Mouse (Mus musculus) CH12.LX (cell line): Measurements from ENCODE around the gene Gpr84. TPM values are rescaled to one million over a fixed set of nuclear protein-coding genes. Genes with fewer than 3 reads are reported as not detected.

ENCODE experiments used
- DNase-seq: peaks from one replicate; pipeline ENCODE4 v3.0.0-alpha.2; 2013; ENCODE audit errors: extremely low read depth
- H3K27ac ChIP-seq: 2 replicates; pipeline ENCODE4 v1.5.1; 2012; ENCODE audit warnings: low read depth, mild to moderate bottlenecking, control low read depth, moderate library complexity; ENCODE audit not compliant: insufficient read depth
- H3K27me3 ChIP-seq: replicated peaks from 2 replicates; pipeline ENCODE3; 2012; ENCODE audit warnings: inconsistent platforms
- H3K36me3 ChIP-seq, 2 experiments: replicated peaks in 1 of 2; 2 replicates each; pipeline versions ENCODE3 to v1.6.1; 2012; ENCODE audit warnings: inconsistent platforms in 1 of 2, low read length in 1 of 2, mild to moderate bottlenecking in 1 of 2, mixed read lengths in 1 of 2, moderate library complexity in 1 of 2; ENCODE audit not compliant: control insufficient read depth in 1 of 2, insufficient read depth in 1 of 2
- H3K4me1 ChIP-seq, 2 experiments: 2 replicates each; pipeline ENCODE4 v1.6.1; 2012; ENCODE audit warnings: inconsistent platforms in 1 of 2, moderate library complexity in 1 of 2; ENCODE audit not compliant: insufficient read depth in 2 of 2, control insufficient read depth in 1 of 2
- H3K4me2 ChIP-seq: 2 replicates; pipeline ENCODE4 v1.6.1; 2012; ENCODE audit warnings: low read depth, mild to moderate bottlenecking, control low read depth; ENCODE audit not compliant: poor library complexity, insufficient read depth, severe bottlenecking
- H3K4me3 ChIP-seq, 3 experiments: fragments of 150-350 bp in 1 of 3; sonication (generic) in 1 of 3; replicated peaks in 1 of 3; 2 replicates each; pipeline versions ENCODE3 to v1.5.1; 2011 to 2012; ENCODE audit warnings: low read depth in 2 of 3, low read length in 2 of 3, mild to moderate bottlenecking in 2 of 3, moderate library complexity in 2 of 3, control low read depth in 1 of 3, improper control_type of control experiment in 1 of 3, inconsistent platforms in 1 of 3, mixed read lengths in 1 of 3; ENCODE audit not compliant: poor library complexity in 1 of 3
- H3K79me2 ChIP-seq: replicated peaks from 2 replicates; pipeline ENCODE4 v1.6.1; 2012; ENCODE audit warnings: mild to moderate bottlenecking, moderate library complexity; ENCODE audit not compliant: control insufficient read depth, poor library complexity, insufficient read depth, severe bottlenecking; ENCODE audit errors: extremely low read depth
- H3K9ac ChIP-seq: 2 replicates; pipeline ENCODE4 v1.6.1; 2012; ENCODE audit warnings: low read depth, mild to moderate bottlenecking, control low read depth, moderate library complexity; ENCODE audit not compliant: insufficient read depth
- H3K9me3 ChIP-seq: replicated peaks from 2 replicates; pipeline ENCODE3; 2012; ENCODE audit warnings: low read length, inconsistent platforms, mixed read lengths
- BHLHE40 ChIP-seq: IDR thresholded peaks from 2 replicates; pipeline ENCODE4 v1.6.1; 2011; ENCODE audit warnings: mild to moderate bottlenecking, low read depth, low read length, improper control_type of control experiment
- CHD1 ChIP-seq: IDR thresholded peaks from 2 replicates; pipeline ENCODE4 v1.6.1; 2012; ENCODE audit warnings: low read depth, low read length, improper control_type of control experiment, inconsistent platforms
- CHD2 ChIP-seq: IDR thresholded peaks from 2 replicates; pipeline ENCODE4 v1.6.1; 2011; ENCODE audit warnings: low read length, improper control_type of control experiment
- CTCF ChIP-seq, 2 experiments: IDR thresholded peaks in 1 of 2; conservative IDR thresholded peaks in 1 of 2; 2 replicates each; pipeline ENCODE4 v1.5.1; 2011 to 2012; ENCODE audit warnings: low read depth in 2 of 2, low read length in 2 of 2, improper control_type of control experiment in 1 of 2, inconsistent platforms in 1 of 2, mild to moderate bottlenecking in 1 of 2, moderate library complexity in 1 of 2
- ELF1 ChIP-seq: IDR thresholded peaks from 2 replicates; pipeline ENCODE4 v1.6.1; 2014; ENCODE audit warnings: low read depth, mild to moderate bottlenecking, inconsistent platforms, low read length, improper control_type of control experiment
- EP300 ChIP-seq: IDR thresholded peaks from 2 replicates; pipeline ENCODE4 v1.6.1; 2011; ENCODE audit warnings: low read length, improper control_type of control experiment
- HCFC1 ChIP-seq: IDR thresholded peaks from 2 replicates; pipeline ENCODE4 v1.6.1; 2012; ENCODE audit warnings: low read depth, mild to moderate bottlenecking, inconsistent platforms, low read length, improper control_type of control experiment
- JUN ChIP-seq: IDR thresholded peaks from 2 replicates; pipeline ENCODE4 v1.6.1; 2011; ENCODE audit warnings: low read depth, mild to moderate bottlenecking, low read length, improper control_type of control experiment, moderate library complexity; ENCODE audit not compliant: insufficient read depth
- JUND ChIP-seq: conservative IDR thresholded peaks from 2 replicates; pipeline ENCODE4 v1.6.1; 2011; ENCODE audit warnings: low read depth, low read length, improper control_type of control experiment
- KAT2A ChIP-seq: IDR thresholded peaks from 2 replicates; pipeline ENCODE4 v1.6.1; 2012; ENCODE audit warnings: low read length, improper control_type of control experiment, inconsistent platforms; ENCODE audit not compliant: insufficient replicate concordance
- MAFK ChIP-seq: IDR thresholded peaks from 2 replicates; pipeline ENCODE4 v1.6.1; 2011; ENCODE audit warnings: low read length, improper control_type of control experiment; ENCODE audit not compliant: insufficient replicate concordance
- MYC ChIP-seq: IDR thresholded peaks from 2 replicates; pipeline ENCODE4 v1.6.1; 2011; ENCODE audit warnings: low read depth, mild to moderate bottlenecking, improper control_type of control experiment, low read length
- NELFE ChIP-seq: IDR thresholded peaks from 2 replicates; pipeline ENCODE4 v1.6.1; 2011; ENCODE audit warnings: low read depth, low read length, improper control_type of control experiment
- PAX5 ChIP-seq: IDR thresholded peaks from 2 replicates; pipeline ENCODE4 v1.6.1; 2012; ENCODE audit warnings: low read length, inconsistent platforms, mixed read lengths
- POLR2A ChIP-seq: IDR thresholded peaks from 2 replicates; pipeline ENCODE4 v1.6.1; 2011; ENCODE audit warnings: low read depth, mild to moderate bottlenecking, improper control_type of control experiment, low read length
- POLR2AphosphoS2 ChIP-seq: IDR thresholded peaks from 2 replicates; pipeline ENCODE4 v1.6.1; 2011; ENCODE audit warnings: low read depth, low read length, improper control_type of control experiment
- RCOR1 ChIP-seq: conservative IDR thresholded peaks from 2 replicates; pipeline ENCODE4 v1.6.1; 2012; ENCODE audit warnings: low read depth, mild to moderate bottlenecking, inconsistent platforms, low read length, improper control_type of control experiment
- SMC3 ChIP-seq: IDR thresholded peaks from 2 replicates; pipeline ENCODE4 v1.6.1; 2011; ENCODE audit warnings: low read depth, low read length, improper control_type of control experiment
- TBP ChIP-seq: conservative IDR thresholded peaks from 2 replicates; pipeline ENCODE4 v1.6.1; 2011; ENCODE audit warnings: low read depth, low read length, improper control_type of control experiment
- TCF12 ChIP-seq: IDR thresholded peaks from 2 replicates; pipeline ENCODE4 v1.6.1; 2014; ENCODE audit warnings: low read depth, mild to moderate bottlenecking, inconsistent platforms, low read length, improper control_type of control experiment
- UBTF ChIP-seq: IDR thresholded peaks from 2 replicates; pipeline ENCODE4 v1.6.1; 2012; ENCODE audit warnings: low read depth, mild to moderate bottlenecking, inconsistent platforms, low read length, improper control_type of control experiment, moderate library complexity
- USF1 ChIP-seq: IDR thresholded peaks from 2 replicates; pipeline ENCODE4 v1.6.1; 2014; ENCODE audit warnings: low read depth, mild to moderate bottlenecking, inconsistent platforms, low read length, improper control_type of control experiment
- ZKSCAN1 ChIP-seq: IDR thresholded peaks from 2 replicates; pipeline ENCODE4 v1.6.1; 2012; ENCODE audit warnings: low read depth, inconsistent platforms, low read length, improper control_type of control experiment, borderline replicate concordance
- ZMIZ1 ChIP-seq: IDR thresholded peaks from 2 replicates; pipeline ENCODE4 v1.6.1; 2012; ENCODE audit warnings: low read depth, mild to moderate bottlenecking, inconsistent platforms, low read length, improper control_type of control experiment
- ZNF384 ChIP-seq: IDR thresholded peaks from 2 replicates; pipeline ENCODE4 v1.6.1; 2012; ENCODE audit warnings: low read depth, low read length, improper control_type of control experiment, inconsistent platforms
- dilution Hi-C: fragments of 300-500 bp; cut with MboI; formaldehyde crosslinking; loops from 2 replicates; pipeline ENCODE4 v1.14.3; 2020; ENCODE audit warnings: low sequenced_read_pairs; ENCODE audit not compliant: extremely low pct_unique_long_range_greater_than_20kb, extremely low pct_ligation_motif_present
- in situ Hi-C: fragments of 300-500 bp; cut with MboI; formaldehyde crosslinking; loops from 3 replicates; pipeline ENCODE4 v1.14.3; 2019; ENCODE audit warnings: low sequenced_read_pairs, low pct_ligation_motif_present, low pct_unique_long_range_greater_than_20kb, mixed read lengths
- polyA plus RNA-seq: library from polyadenylated mRNA; unstranded; fragments of >175 nt; gene quantifications from 2 replicates; pipeline ENCODE4 v1.2.1, GENCODE M21; 2012; ENCODE audit warnings: low read depth; ENCODE audit not compliant: insufficient read length
- total RNA-seq, 2 experiments: library from RNA; depleted of rRNA; stranded (reverse); fragments of 300-350 nt in 1 of 2; fragments of >200 nt in 1 of 2; gene quantifications; 2 replicates each; pipeline ENCODE4 v1.2.3; 2012 to 2014

The Gpr84 gene
- total and polyA plus RNA-seq, 3 experiments, result 0.42 to 1.4 (median 0.66) TPM

DNA sequence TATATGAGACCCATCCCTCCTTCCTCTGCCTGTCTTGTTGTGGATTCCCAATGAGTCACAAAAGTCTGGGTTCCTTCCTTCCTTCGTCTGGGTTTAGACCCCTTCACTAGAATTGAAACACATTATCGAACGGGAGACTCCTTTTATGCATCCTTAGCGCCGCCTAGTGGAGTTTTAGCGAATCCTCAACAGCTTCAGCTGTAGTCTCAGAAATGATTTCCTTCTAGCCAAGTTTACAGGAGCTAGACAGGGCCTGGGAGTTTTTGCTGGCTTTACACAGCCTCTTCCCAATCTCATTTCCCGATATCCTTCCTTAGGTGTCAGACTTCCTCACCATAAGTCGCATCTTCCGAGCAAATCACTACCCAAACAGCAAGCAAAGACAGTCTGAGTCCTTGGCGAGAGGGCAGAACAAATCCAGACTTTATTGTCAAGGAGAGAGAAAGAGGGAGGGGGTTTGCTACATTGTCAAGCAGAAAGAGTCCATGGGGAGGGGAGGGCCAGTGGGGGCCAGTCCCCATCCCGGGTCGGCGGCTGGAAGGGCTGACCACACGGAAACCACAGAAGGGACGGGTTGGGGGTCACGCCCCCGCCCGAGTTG is 3.2 kb upstream of the Gpr84 start (continued):
- TF ChIP-seq EP300, result no peak
- TF ChIP-seq MYC, result no peak
- no peak for TF ChIP-seq HCFC1
- no peak for TF ChIP-seq JUND
- TF ChIP-seq POLR2AphosphoS2, result no peak
- no peak for TF ChIP-seq TBP
- no peak for TF ChIP-seq KAT2A
- TF ChIP-seq TCF12, result no peak
- peak; percentile 13; the same call in 1 of the 2 replicates for TF ChIP-seq ELF1
- TF ChIP-seq, all 38 proteins: peak for 7

DNA sequence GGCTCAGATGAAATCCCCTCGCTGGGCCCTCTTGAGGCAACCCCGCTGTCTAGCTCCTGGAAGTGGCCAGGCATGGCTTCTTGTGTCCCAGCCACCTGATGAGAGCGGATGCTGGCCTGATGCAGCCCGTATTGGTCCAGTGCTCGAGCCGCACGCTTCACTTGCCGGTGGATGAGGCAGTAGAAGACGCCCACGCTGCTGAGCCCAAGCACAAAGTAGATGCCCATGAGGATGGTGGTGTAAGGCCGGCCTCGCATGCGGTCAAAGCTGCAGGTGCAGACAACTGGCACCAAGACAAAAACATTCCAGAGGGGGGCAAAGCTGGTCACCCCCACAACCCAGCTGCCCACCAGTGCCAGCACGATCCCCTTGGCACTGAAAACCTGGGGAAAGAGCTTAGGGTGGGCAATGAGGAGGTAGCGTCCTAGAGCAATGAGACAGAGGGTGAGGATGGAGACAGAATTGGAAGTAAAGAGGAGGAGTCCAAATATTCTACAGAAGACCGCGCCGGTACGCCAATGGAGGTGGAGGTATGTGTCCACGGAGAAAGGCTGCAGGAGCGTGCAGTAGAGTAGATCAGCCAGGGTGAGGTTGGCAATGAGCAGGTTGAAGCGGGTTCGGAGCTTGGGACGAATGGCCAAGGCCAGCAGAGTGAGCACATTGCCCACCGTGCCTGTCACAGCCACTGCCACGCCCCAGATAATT is 1.4 kb downstream of the Gpr84 start:
- in situ Hi-C loops (loop anchor here (5.0 kb wide), 2 partner anchors 57 to 122 kb away; no protein-coding TSS in a partner anchor), dilution Hi-C loops (no loop called here)
- Histone ChIP-seq H3K36me3 (peaks cover 0 to 10% of the 10 kb centered on the region in 2 experiments), H3K79me2 (no peaks in the 10 kb centered on the region), H3K4me1 (peaks cover 9 to 76% of the 10 kb centered on the region in 2 experiments; a peak in 3 of 4 replicates), H3K27me3 (peaks cover 3% of the 10 kb centered on the region), H3K4me2 (no peak overlapping the region), H3K9me3 (no peaks in the 10 kb centered on the region), H3K9ac (no peak overlapping the region), H3K4me3 (no peak overlapping the region), H3K27ac (no peak overlapping the region)
- no peak for DNase-seq
- no peak for TF ChIP-seq SMC3
- TF ChIP-seq CTCF (conservative IDR thresholded peaks at IDR 0.05 in 1 of 2, IDR thresholded peaks at IDR 0.05 in 1 of 2; ENCODE audit: low read depth in 2 of 2, low read length in 2 of 2), result no peak
- TF ChIP-seq TCF12, result no peak
- TF ChIP-seq ZKSCAN1, result no peak
- no peak for TF ChIP-seq BHLHE40

DNA sequence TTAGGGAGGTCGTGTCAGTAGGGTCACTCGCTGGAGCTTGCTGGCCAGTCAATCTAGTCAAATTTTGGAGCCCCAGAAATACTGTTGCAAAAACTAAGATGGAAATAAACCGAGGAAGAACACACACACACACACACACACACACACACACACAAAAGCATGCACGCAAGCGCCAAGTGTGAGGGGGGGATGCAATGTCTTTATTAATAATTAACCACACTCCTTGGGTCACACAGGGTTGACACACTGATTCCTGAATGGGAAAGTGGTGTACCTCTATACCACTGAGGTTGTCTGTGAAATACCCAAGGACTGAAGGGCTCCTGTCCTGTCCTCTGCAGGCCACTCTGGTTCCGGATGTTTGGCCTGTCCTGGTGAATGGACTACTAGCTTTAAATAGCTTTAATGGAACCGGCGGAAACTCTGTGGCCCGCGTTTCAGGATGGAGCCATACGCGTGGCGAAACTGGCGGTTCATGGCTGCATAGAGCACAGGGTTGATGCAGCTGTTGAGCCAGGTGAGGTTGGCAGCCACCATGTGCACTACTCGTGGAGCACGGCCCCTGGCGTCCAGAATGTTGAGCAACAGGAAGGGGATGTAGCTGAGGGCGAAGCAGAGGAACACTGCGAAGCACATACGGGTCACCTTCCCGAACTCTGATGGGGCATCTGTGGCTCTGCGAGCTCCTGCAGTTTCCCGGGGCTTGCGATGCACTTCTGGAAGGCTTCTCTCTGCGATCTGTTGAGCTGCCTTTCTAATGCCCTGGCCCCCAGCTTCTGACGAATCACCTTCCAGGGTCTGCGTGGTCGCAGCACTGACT is 2.1 kb downstream of the Gpr84 start:
- no peaks in the 10 kb centered on the region for H3K9me3 ChIP-seq
- no peak for DNase-seq
- TF ChIP-seq PAX5 (no peak), POLR2AphosphoS2 (no peak), UBTF (no peak), ELF1 (no peak), ZMIZ1 (no peak), RCOR1 (no peak), USF1 (no peak), TCF12 (no peak), ZNF384 (no peak), BHLHE40 (no peak), CTCF (conservative IDR thresholded peaks at IDR 0.05 in 1 of 2, IDR thresholded peaks at IDR 0.05 in 1 of 2; ENCODE audit: low read depth in 2 of 2, low read length in 2 of 2) (no peak), TBP (no peak), NELFE (no peak), CHD1 (no peak), JUND (no peak), JUN (no peak), POLR2A (no peak), MAFK (no peak), KAT2A (no peak), CHD2 (no peak)
- H3K79me2 ChIP-seq, result no peaks in the 10 kb centered on the region
- H3K36me3 ChIP-seq, result peaks cover 0 to 6% of the 10 kb centered on the region in 2 experiments
- no peak overlapping the region for H3K4me3 ChIP-seq
- peaks cover 5% of the 10 kb centered on the region for H3K27me3 ChIP-seq
- dilution Hi-C loops (no loop called here), in situ Hi-C loops (loop anchor here (5.0 kb wide), 2 partner anchors 56 to 121 kb away; no protein-coding TSS in a partner anchor)
- H3K4me1 ChIP-seq, result peaks cover 10 to 78% of the 10 kb centered on the region in 2 experiments; a peak in 3 of 4 replicates
- H3K4me2 ChIP-seq, result no peak overlapping the region
- no peak overlapping the region for H3K27ac ChIP-seq
- H3K9ac ChIP-seq, result no peak overlapping the region
